Mouse (Mus musculus) thymus, postnatal 4 days (tissue): ENCODE measurements around the gene Spata31d1a.
"Not testable (repeated sequence)": the region's sequence is repeated elsewhere in the genome, so short reads cannot be mapped to it uniquely, and the experiment has no call there.

Source experiments
- DNase-seq: peaks from one replicate; pipeline ENCODE4 v3.0.0; 2021

Gene Spata31d1a

GRCm38 (mm10) chr13:59700137-59700536, 10.0 kb downstream of the Spata31d1a start:
- not testable (repeated sequence) for DNase-seq

- no peak for DNase-seq
These were observed 11.0 kb downstream of the Spata31d1a start for GRCm38 (mm10) chr13:59699131-59699530.

- peak; percentile 32 for DNase-seq
These were observed 14.3 kb downstream of the Spata31d1a start for GRCm38 (mm10) chr13:59695781-59696180.

GRCm38 (mm10) chr13:59694008-59694407, 16.1 kb downstream of the Spata31d1a start, which contains the start of gene 4921517D22Rik:
Gene 4921517D22Rik (minus strand): TSS chr13:59694108.
- DNase-seq = no peak

- DNase-seq = no peak
These were observed 18.7 kb downstream of the Spata31d1a start for GRCm38 (mm10) chr13:59691478-59691877.

GRCm38 (mm10) chr13:59690576-59690975, 19.6 kb downstream of the Spata31d1a start:
- no peak for DNase-seq

- DNase-seq = no peak
These were observed 20.3 kb downstream of the Spata31d1a start for GRCm38 (mm10) chr13:59689843-59690242.

GRCm38 (mm10) chr13:59689313-59689712, 20.8 kb downstream of the Spata31d1a start:
- no peak for DNase-seq

GRCm38 (mm10) chr13:59688338-59688770, 21.8 kb downstream of the Spata31d1a start:
- peak; percentile 33 for DNase-seq

GRCm38 (mm10) chr13:59685236-59685635, 24.9 kb downstream of the Spata31d1a start:
- DNase-seq = no peak

- no peak for DNase-seq
These were observed 27.5 kb downstream of the Spata31d1a start for GRCm38 (mm10) chr13:59682629-59683028.

- DNase-seq = no peak
These were observed 30.2 kb downstream of the Spata31d1a start for GRCm38 (mm10) chr13:59679908-59680307.

GRCm38 (mm10) chr13:59679306-59679705, 30.8 kb downstream of the Spata31d1a start:
- DNase-seq = no peak

GRCm38 (mm10) chr13:59676316-59677229, 33.6 kb downstream of the Spata31d1a start:
- no peak for DNase-seq

- DNase-seq = peak; percentile 51
These were observed 34.7 kb downstream of the Spata31d1a start, which contains the start of gene Golm1 for GRCm38 (mm10) chr13:59675151-59676011. Gene Golm1 (minus strand): TSS chr13:59675811.

GRCm38 (mm10) chr13:59674761-59675150, 35.4 kb downstream of the Spata31d1a start:
- DNase-seq = no peak

- no peak for DNase-seq
These were observed 35.9 kb downstream of the Spata31d1a start for GRCm38 (mm10) chr13:59674215-59674614.

- DNase-seq = no peak
These were observed 36.5 kb downstream of the Spata31d1a start for GRCm38 (mm10) chr13:59673597-59673996.

- DNase-seq = no peak
These were observed 37.9 kb downstream of the Spata31d1a start for GRCm38 (mm10) chr13:59672248-59672647.

- no peak for DNase-seq
These were observed 38.6 kb downstream of the Spata31d1a start for GRCm38 (mm10) chr13:59671521-59671920.

GRCm38 (mm10) chr13:59669946-59670345, 40.2 kb downstream of the Spata31d1a start:
- DNase-seq = no peak

GRCm38 (mm10) chr13:59668501-59669093, 41.5 kb downstream of the Spata31d1a start:
- peak; percentile 21 for DNase-seq

- no peak for DNase-seq
These were observed 42.4 kb downstream of the Spata31d1a start for GRCm38 (mm10) chr13:59667763-59668162.
